Mouse (Mus musculus): Measurements from ENCODE around the gene Clec18a. TPM values are rescaled to one million over a fixed set of nuclear protein-coding genes. Genes with fewer than 3 reads are reported as not detected.
A peak's percentile ranks its signal among the peaks of the same experiment; 100 is the strongest.
"Not testable (repeated sequence)": the region's sequence is repeated elsewhere in the genome, so short reads cannot be mapped to it uniquely, and the experiment has no call there.

Clec18a gene
- not detected in 2 replicates for total RNA-seq (2014; rRNA removed)
- polyA plus RNA-seq (2015; fragmentation: Nextera tagmentation; extraction: Ambion mirVana), result 0.10 and 0.39 TPM in 2 replicates

DNA sequence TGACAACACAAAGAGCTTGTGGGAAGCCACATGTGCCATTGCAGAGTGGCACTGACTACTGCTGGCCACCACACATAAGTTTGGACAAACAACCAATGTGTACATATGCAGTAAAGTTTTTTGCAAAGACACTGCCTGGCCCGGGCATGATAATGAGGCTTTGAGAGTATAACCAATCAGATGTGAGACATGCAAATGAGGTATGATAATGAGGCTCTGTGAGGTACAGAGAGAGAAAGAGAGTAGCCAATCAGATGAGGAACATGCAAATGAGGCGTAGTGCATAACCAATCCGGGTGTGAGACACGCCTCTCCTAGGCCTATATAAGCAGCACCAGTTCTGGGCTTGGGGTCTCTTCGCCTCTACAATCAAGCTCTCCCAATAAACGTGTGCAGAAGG is at the start of gene Clec18a:
TSS of gene Clec18a (minus strand) at position 101 of the 400 bp plus-strand sequence.
- not testable (repeated sequence) for H3K27me3 ChIP-seq (ENCODE audit: insufficient read depth, low read length); H3K9ac ChIP-seq (replicated peaks; ENCODE audit: low read length, poor library complexity, severe bottlenecking); H3K4me1 ChIP-seq (ENCODE audit: insufficient read depth, low read length); H3K36me3 ChIP-seq (ENCODE audit: insufficient read depth, low read length); DNase-seq (ENCODE audit: low spot score); H3K9me3 ChIP-seq (ENCODE audit: low read length); H3K27ac ChIP-seq (ENCODE audit: low read depth, low read length); H3K4me2 ChIP-seq (ENCODE audit: low read depth, low read length, poor library complexity, severe bottlenecking); H3K4me3 ChIP-seq (ENCODE audit: low read depth, low read length); ATAC-seq (ENCODE audit: low FRiP score)
- 84% methylated on average over 3 of the region's 6 CpGs for WGBS

- WGBS, result 100% methylated on average over 2 of the region's 2 CpGs
- Histone ChIP-seq H3K27me3 (ENCODE audit: insufficient read depth, low read length) (no peaks in the 10 kb centered on the region), H3K9me3 (ENCODE audit: low read length) (no peaks in the 10 kb centered on the region), H3K4me2 (ENCODE audit: low read depth, low read length, poor library complexity, severe bottlenecking) (no peak overlapping the region), H3K36me3 (ENCODE audit: insufficient read depth, low read length) (peaks cover 58% of the 10 kb centered on the region), H3K4me3 (ENCODE audit: low read depth, low read length) (no peak overlapping the region), H3K27ac (ENCODE audit: low read depth, low read length) (no peak overlapping the region), H3K9ac (replicated peaks; ENCODE audit: low read length, poor library complexity, severe bottlenecking) (no peak overlapping the region), H3K4me1 (ENCODE audit: insufficient read depth, low read length) (no peaks in the 10 kb centered on the region)
- ATAC-seq (ENCODE audit: low FRiP score) (no peak), DNase-seq (ENCODE audit: low spot score) (no peak)
- TF ChIP-seq CTCF (IDR thresholded peaks at IDR 0.05), result no peak
Measured at GRCm38 (mm10) chr8:111130756-111131155, 38.5 kb upstream of the Clec18a start.

GRCm38 (mm10) chr8:111119481-111119880 is 27.3 kb upstream of the Clec18a start:
- ATAC-seq (ENCODE audit: low FRiP score), result no peak
- Histone ChIP-seq H3K4me3 (ENCODE audit: low read depth, low read length) (no peak overlapping the region), H3K4me1 (ENCODE audit: insufficient read depth, low read length) (no peaks in the 10 kb centered on the region), H3K4me2 (ENCODE audit: low read depth, low read length, poor library complexity, severe bottlenecking) (no peak overlapping the region), H3K36me3 (ENCODE audit: insufficient read depth, low read length) (peaks cover 55% of the 10 kb centered on the region), H3K27me3 (ENCODE audit: insufficient read depth, low read length) (no peaks in the 10 kb centered on the region), H3K27ac (ENCODE audit: low read depth, low read length) (no peak overlapping the region), H3K9me3 (ENCODE audit: low read length) (no peaks in the 10 kb centered on the region), H3K9ac (replicated peaks; ENCODE audit: low read length, poor library complexity, severe bottlenecking) (no peak overlapping the region)
- no peak for TF ChIP-seq CTCF (IDR thresholded peaks at IDR 0.05)
- no peak for DNase-seq (ENCODE audit: low spot score)
- 97% methylated on average over 3 of the region's 3 CpGs for WGBS

DNA sequence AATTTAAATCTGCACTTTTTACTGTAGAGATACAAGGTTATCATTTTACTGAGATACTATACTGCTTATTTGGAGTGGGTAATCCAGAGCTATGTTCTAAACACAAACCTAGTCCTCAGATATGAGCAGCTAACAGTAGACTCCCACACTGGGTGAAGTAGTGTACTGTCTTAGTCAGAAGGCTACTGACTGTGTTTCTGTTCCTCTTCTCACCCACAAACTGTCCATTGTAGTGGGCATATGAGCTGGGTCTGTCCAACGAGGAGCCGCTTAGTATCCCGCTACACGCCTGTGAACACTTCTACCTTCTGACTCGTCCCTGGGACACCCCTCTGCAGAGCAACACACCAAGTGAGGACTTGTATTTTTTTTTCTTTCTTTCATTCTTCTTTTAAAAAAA is 22.7 kb upstream of the Clec18a start:
- H3K4me3 ChIP-seq (ENCODE audit: low read depth, low read length), result no peak overlapping the region
- DNase-seq (ENCODE audit: low spot score) (no peak), ATAC-seq (ENCODE audit: low FRiP score) (no peak)
- H3K27me3 ChIP-seq (ENCODE audit: insufficient read depth, low read length), result no peaks in the 10 kb centered on the region
- H3K4me2 ChIP-seq (ENCODE audit: low read depth, low read length, poor library complexity, severe bottlenecking), result no peak overlapping the region
- no peaks in the 10 kb centered on the region for H3K4me1 ChIP-seq (ENCODE audit: insufficient read depth, low read length)
- H3K36me3 ChIP-seq (ENCODE audit: insufficient read depth, low read length), result peaks cover 39% of the 10 kb centered on the region
- H3K27ac ChIP-seq (ENCODE audit: low read depth, low read length), result no peak overlapping the region
- 93% methylated on average over 5 of the region's 5 CpGs for WGBS
- no peak overlapping the region for H3K9ac ChIP-seq (replicated peaks; ENCODE audit: low read length, poor library complexity, severe bottlenecking)
- H3K9me3 ChIP-seq (ENCODE audit: low read length), result no peaks in the 10 kb centered on the region
- no peak for TF ChIP-seq CTCF (IDR thresholded peaks at IDR 0.05)

GRCm38 (mm10) chr8:111094719-111095302 is 2.6 kb upstream of the Clec18a start:
- not testable (repeated sequence) for H3K36me3 ChIP-seq (ENCODE audit: insufficient read depth, low read length); DNase-seq (ENCODE audit: low spot score); H3K4me1 ChIP-seq (ENCODE audit: insufficient read depth, low read length); H3K9me3 ChIP-seq (ENCODE audit: low read length); H3K27ac ChIP-seq (ENCODE audit: low read depth, low read length); H3K27me3 ChIP-seq (ENCODE audit: insufficient read depth, low read length)
- peak; percentile 61 for ATAC-seq (ENCODE audit: low FRiP score)
- under 1% methylated on average over 44 of the region's 69 CpGs for WGBS
- Histone ChIP-seq H3K4me2 (ENCODE audit: low read depth, low read length, poor library complexity, severe bottlenecking) (peak overlapping the region; percentile 66), H3K4me3 (ENCODE audit: low read depth, low read length) (peak overlapping the region; percentile 57), H3K9ac (replicated peaks; ENCODE audit: low read length, poor library complexity, severe bottlenecking) (peak overlapping the region; percentile 64)

DNA sequence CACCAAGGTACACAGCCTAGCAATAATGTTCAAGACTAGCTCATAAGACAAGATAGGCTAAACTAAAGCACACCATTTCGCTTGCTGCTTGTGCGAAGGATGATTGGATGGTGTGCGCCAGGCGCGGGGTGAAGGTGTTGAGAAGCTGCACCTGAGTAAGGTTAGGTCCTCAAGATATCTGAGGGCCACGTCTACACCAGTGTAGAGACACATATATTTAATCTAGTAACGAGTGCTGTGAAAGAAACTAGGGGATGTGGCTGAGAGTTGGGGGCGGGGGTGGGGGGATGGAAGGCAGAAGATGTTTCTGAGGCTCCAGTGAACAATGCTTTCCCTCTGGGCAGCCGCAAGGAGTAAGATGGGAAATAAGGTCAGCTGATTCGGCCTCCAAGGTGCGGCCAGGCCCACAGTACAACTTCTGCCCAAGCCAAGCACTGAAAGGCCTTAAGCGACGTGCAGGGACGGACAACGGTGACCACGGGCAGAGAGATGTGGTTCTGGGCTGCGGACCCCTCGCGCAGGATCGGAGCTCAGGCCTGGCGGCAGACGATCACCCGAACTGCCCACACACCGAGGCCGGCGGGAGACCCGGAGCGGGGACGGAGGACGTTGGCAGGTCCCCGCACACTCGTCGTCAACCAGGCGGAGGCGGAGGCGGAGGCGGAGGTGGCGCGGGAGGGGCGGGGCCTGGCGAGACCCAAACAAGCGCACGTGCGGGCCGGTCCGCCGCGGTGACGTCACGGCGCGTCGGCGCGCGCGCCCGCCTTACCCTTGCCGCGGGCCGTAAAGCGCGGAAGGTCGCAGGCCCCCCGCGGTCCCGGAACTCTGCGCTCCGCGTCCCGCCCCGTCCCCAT is 1.9 kb upstream of the Clec18a start, which contains the start of gene Pdpr:
TSS of gene Pdpr (plus strand) at position 766 of the 854 bp plus-strand sequence.
- Histone ChIP-seq H3K9ac (replicated peaks; ENCODE audit: low read length, poor library complexity, severe bottlenecking) (peak within 1 kb of the TSS; percentile 64), H3K4me1 (ENCODE audit: insufficient read depth, low read length) (0 out of 2 replicates have a peak, but pooled peaks cover 5% of the 10 kb centered on the region), H3K27ac (ENCODE audit: low read depth, low read length) (peak within 1 kb of the TSS; percentile 69), H3K4me2 (ENCODE audit: low read depth, low read length, poor library complexity, severe bottlenecking) (peak within 1 kb of the TSS; percentile 67), H3K9me3 (ENCODE audit: low read length) (no peaks in the 10 kb centered on the region), H3K36me3 (ENCODE audit: insufficient read depth, low read length) (no peaks in the 10 kb centered on the region), H3K27me3 (ENCODE audit: insufficient read depth, low read length) (no peaks in the 10 kb centered on the region), H3K4me3 (ENCODE audit: low read depth, low read length) (peak within 1 kb of the TSS; percentile 57)
- peak; percentile 92 for ATAC-seq (ENCODE audit: low FRiP score)
- DNase-seq (ENCODE audit: low spot score), result peak; percentile 89
- TF ChIP-seq CTCF (IDR thresholded peaks at IDR 0.05), result no peak
- 9% methylated on average over 40 of the region's 72 CpGs for WGBS
